Mouse (Mus musculus) forebrain, embryonic 13.5 days (tissue): ENCODE data around the gene Cd86. TPM values are rescaled to one million over a fixed set of nuclear protein-coding genes. Genes with fewer than 3 reads are reported as not detected.

Source experiments
- ATAC-seq: fragments of 200-750 bp; cut with Nextera tagmentation; 2 replicates; pipeline ENCODE4 v1.8.0; 2017
- H3K27ac ChIP-seq: fragments of 300-500 bp; sonication (generic); 2 replicates; pipeline ENCODE4 v1.5.1; 2015; ENCODE audit warnings: inconsistent platforms, mild to moderate bottlenecking, moderate library complexity
- H3K27me3 ChIP-seq: fragments of 300-500 bp; sonication (generic); 2 replicates; pipeline ENCODE4 v1.6.1; 2015; ENCODE audit warnings: mild to moderate bottlenecking, inconsistent platforms
- H3K36me3 ChIP-seq: fragments of 300-500 bp; sonication (generic); 2 replicates; pipeline ENCODE4 v1.6.1; 2015; ENCODE audit warnings: mild to moderate bottlenecking, inconsistent platforms; ENCODE audit not compliant: poor library complexity, severe bottlenecking
- H3K4me1 ChIP-seq: fragments of 300-500 bp; sonication (generic); 2 replicates; pipeline ENCODE4 v1.6.1; 2015; ENCODE audit warnings: inconsistent platforms
- H3K4me2 ChIP-seq: fragments of 300-500 bp; sonication (generic); 2 replicates; pipeline ENCODE4 v1.6.1; 2015; ENCODE audit warnings: inconsistent platforms, mild to moderate bottlenecking, moderate library complexity
- H3K4me3 ChIP-seq: fragments of 300-500 bp; sonication (generic); 2 replicates; pipeline ENCODE4 v1.5.1; 2015; ENCODE audit warnings: mild to moderate bottlenecking, inconsistent platforms
- H3K9ac ChIP-seq: fragments of 300-500 bp; sonication (generic); 2 replicates; pipeline ENCODE4 v1.6.1; 2015; ENCODE audit warnings: mild to moderate bottlenecking, inconsistent platforms
- H3K9me3 ChIP-seq: fragments of 300-500 bp; sonication (generic); replicated peaks from 2 replicates; pipeline ENCODE4 v1.6.1; 2016; ENCODE audit warnings: inconsistent platforms
- WGBS: fragments of 180-500 bp; shearing (Covaris S2); methylation state at CpG from one replicate; pipeline ENCODE4 v1.1.7; 2015; 5-methylcytosine and 5-hydroxymethylcytosine counted together
- polyA plus RNA-seq: library from polyadenylated mRNA; unstranded; fragments of >200 nt; fragmentation: Nextera tagmentation; extraction: Ambion mirVana; gene quantifications from 2 replicates; pipeline ENCODE4 v1.2.1, GENCODE M21; 2015

The Cd86 gene
- polyA plus RNA-seq, 1 experiment from 2014 or later: 0.85 TPM

GRCm38 (mm10) chr16:36684325-36684918, 18.5 kb upstream of the Cd86 start:
- Histone ChIP-seq H3K4me3 (no peak overlapping the region), H3K9me3 (no peaks in the 10 kb centered on the region), H3K9ac (no peak overlapping the region), H3K4me1 (no peaks in the 10 kb centered on the region), H3K36me3 (no peaks in the 10 kb centered on the region), H3K27me3 (no peaks in the 10 kb centered on the region), H3K27ac (no peak overlapping the region), H3K4me2 (no peak overlapping the region)
- no peak for ATAC-seq
- WGBS: 78% methylated on average over 6 of the region's 6 CpGs

GRCm38 (mm10) chr16:36681829-36682228, 15.9 kb upstream of the Cd86 start:
- H3K9me3 ChIP-seq: no peaks in the 10 kb centered on the region
- WGBS: 96% methylated on average over 3 of the region's 3 CpGs
- ATAC-seq: no peak

GRCm38 (mm10) chr16:36675902-36676301, 10.0 kb upstream of the Cd86 start:
- WGBS: 93% methylated on average over 2 of the region's 2 CpGs
- no peaks in the 10 kb centered on the region for H3K9me3 ChIP-seq
- no peak for ATAC-seq
- H3K4me2 ChIP-seq: no peak overlapping the region
- no peak overlapping the region for H3K27ac ChIP-seq
- no peaks in the 10 kb centered on the region for H3K4me1 ChIP-seq
- no peaks in the 10 kb centered on the region for H3K36me3 ChIP-seq
- H3K4me3 ChIP-seq: no peak overlapping the region
- H3K27me3 ChIP-seq: no peaks in the 10 kb centered on the region
- H3K9ac ChIP-seq: no peak overlapping the region

More at GRCm38 (mm10) chr16:36681829-36682228, 15.9 kb upstream of the Cd86 start:
- H3K36me3 ChIP-seq: no peaks in the 10 kb centered on the region
- no peak overlapping the region for H3K9ac ChIP-seq
- H3K4me2 ChIP-seq: no peak overlapping the region
- no peaks in the 10 kb centered on the region for H3K27me3 ChIP-seq
- no peak overlapping the region for H3K27ac ChIP-seq
- no peak overlapping the region for H3K4me3 ChIP-seq
- H3K4me1 ChIP-seq: no peaks in the 10 kb centered on the region

- Histone ChIP-seq H3K4me3 (no peak overlapping the region), H3K4me2 (no peak overlapping the region), H3K36me3 (no peaks in the 10 kb centered on the region), H3K27ac (no peak overlapping the region), H3K9me3 (no peaks in the 10 kb centered on the region), H3K27me3 (no peaks in the 10 kb centered on the region), H3K4me1 (no peaks in the 10 kb centered on the region), H3K9ac (no peak overlapping the region)
- ATAC-seq: no peak
- WGBS: 47% methylated on average over 2 of the region's 2 CpGs
These were observed 9.4 kb upstream of the Cd86 start for GRCm38 (mm10) chr16:36675304-36675703.

- Histone ChIP-seq H3K36me3 (no peaks in the 10 kb centered on the region), H3K9ac (no peak overlapping the region), H3K4me2 (no peak overlapping the region), H3K4me1 (no peaks in the 10 kb centered on the region), H3K27me3 (no peaks in the 10 kb centered on the region), H3K27ac (no peak overlapping the region), H3K9me3 (no peaks in the 10 kb centered on the region), H3K4me3 (no peak overlapping the region)
- 76% methylated on average over 7 of the region's 7 CpGs for WGBS
- ATAC-seq: no peak
These were observed 8.8 kb upstream of the Cd86 start for GRCm38 (mm10) chr16:36674457-36675204.

GRCm38 (mm10) chr16:36673196-36673595, 7.3 kb upstream of the Cd86 start:
- Histone ChIP-seq H3K36me3 (no peaks in the 10 kb centered on the region), H3K4me2 (no peak overlapping the region), H3K9ac (no peak overlapping the region), H3K27ac (no peak overlapping the region), H3K4me1 (no peaks in the 10 kb centered on the region), H3K27me3 (no peaks in the 10 kb centered on the region), H3K9me3 (no peaks in the 10 kb centered on the region), H3K4me3 (no peak overlapping the region)
- 82% methylated on average over 4 of the region's 4 CpGs for WGBS
- ATAC-seq: no peak

- Histone ChIP-seq H3K4me3 (no peak overlapping the region), H3K4me1 (no peaks in the 10 kb centered on the region), H3K4me2 (no peak overlapping the region), H3K27me3 (no peaks in the 10 kb centered on the region), H3K36me3 (no peaks in the 10 kb centered on the region), H3K27ac (no peak overlapping the region), H3K9me3 (no peaks in the 10 kb centered on the region), H3K9ac (no peak overlapping the region)
- ATAC-seq: no peak
- 86% methylated on average over 3 of the region's 3 CpGs for WGBS
These were observed 4.7 kb upstream of the Cd86 start for GRCm38 (mm10) chr16:36670590-36670989.

GRCm38 (mm10) chr16:36666448-36667017, 652 bp upstream of the Cd86 start:
- Histone ChIP-seq H3K36me3 (no peaks in the 10 kb centered on the region), H3K4me3 (no peak overlapping the region), H3K27ac (no peak overlapping the region), H3K4me2 (no peak overlapping the region), H3K4me1 (no peaks in the 10 kb centered on the region), H3K9me3 (no peaks in the 10 kb centered on the region), H3K9ac (no peak overlapping the region), H3K27me3 (no peaks in the 10 kb centered on the region)
- 93% methylated on average over 10 of the region's 10 CpGs for WGBS
- no peak for ATAC-seq

- no peak overlapping the region for H3K4me3 ChIP-seq
- no peaks in the 10 kb centered on the region for H3K9me3 ChIP-seq
- H3K4me2 ChIP-seq: no peak overlapping the region
- 93% methylated on average over 5 of the region's 5 CpGs for WGBS
- H3K27me3 ChIP-seq: no peaks in the 10 kb centered on the region
- H3K36me3 ChIP-seq: no peaks in the 10 kb centered on the region
- H3K27ac ChIP-seq: no peak overlapping the region
- H3K9ac ChIP-seq: no peak overlapping the region
- H3K4me1 ChIP-seq: no peaks in the 10 kb centered on the region
- no peak for ATAC-seq
These were observed 2.4 kb downstream of the Cd86 start for GRCm38 (mm10) chr16:36663484-36663883.

GRCm38 (mm10) chr16:36661330-36661729, 4.6 kb downstream of the Cd86 start:
- no peaks in the 10 kb centered on the region for H3K36me3 ChIP-seq
- H3K27me3 ChIP-seq: no peaks in the 10 kb centered on the region
- H3K27ac ChIP-seq: no peak overlapping the region
- no peaks in the 10 kb centered on the region for H3K4me1 ChIP-seq
- 89% methylated on average over 10 of the region's 10 CpGs for WGBS
- no peak overlapping the region for H3K9ac ChIP-seq
- no peak overlapping the region for H3K4me2 ChIP-seq
- H3K4me3 ChIP-seq: no peak overlapping the region
- no peak for ATAC-seq
- H3K9me3 ChIP-seq: peaks cover 4% of the 10 kb centered on the region; the same call in 1 of the 2 replicates

GRCm38 (mm10) chr16:36655910-36656309, 10.0 kb downstream of the Cd86 start:
- Histone ChIP-seq H3K4me3 (no peak overlapping the region), H3K4me1 (no peaks in the 10 kb centered on the region), H3K9ac (no peak overlapping the region), H3K27ac (no peak overlapping the region), H3K36me3 (no peaks in the 10 kb centered on the region), H3K9me3 (peaks cover 4% of the 10 kb centered on the region; the same call in 1 of the 2 replicates), H3K27me3 (no peaks in the 10 kb centered on the region), H3K4me2 (no peak overlapping the region)
- 91% methylated on average over 4 of the region's 4 CpGs for WGBS
- ATAC-seq: no peak

- no peak for ATAC-seq
- Histone ChIP-seq H3K27me3 (no peaks in the 10 kb centered on the region), H3K27ac (no peak overlapping the region), H3K9me3 (peaks cover 4% of the 10 kb centered on the region; the same call in 1 of the 2 replicates), H3K9ac (no peak overlapping the region), H3K4me2 (no peak overlapping the region), H3K36me3 (no peaks in the 10 kb centered on the region), H3K4me1 (no peaks in the 10 kb centered on the region), H3K4me3 (no peak overlapping the region)
- 96% methylated on average over 1 of the region's 1 CpGs for WGBS
These were observed 10.7 kb downstream of the Cd86 start for GRCm38 (mm10) chr16:36655199-36655598.
